Comparison of ENCODE assay signal across 8 mouse cellular contexts in the genomic region with DNA sequence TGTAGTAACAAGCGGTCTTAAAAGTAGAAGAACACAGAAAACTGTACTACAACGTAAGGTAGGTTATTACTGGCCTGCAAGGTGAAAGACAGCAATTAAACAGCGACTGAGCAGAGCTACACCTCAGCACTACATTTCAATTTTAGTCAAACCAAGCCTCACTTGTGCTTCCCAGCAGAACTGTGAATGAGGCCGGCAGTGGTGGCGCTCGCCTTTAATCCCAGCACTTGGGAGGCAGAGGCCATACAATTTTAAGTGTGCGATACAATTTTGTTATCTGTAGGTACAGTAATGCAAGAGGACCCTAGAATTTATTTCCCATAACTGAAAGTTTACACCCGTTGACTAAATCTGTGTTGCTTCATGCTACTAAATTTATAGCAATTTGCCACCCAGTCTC. TPM values are rescaled to one million over a fixed set of nuclear protein-coding genes. Genes with fewer than 3 reads are reported as not detected.
DNase-seq lines count a peak whose midpoint lies in the region; ATAC-seq and TF ChIP-seq lines count a peak whose summit lies in the region.

No protein-coding gene starts in this region.

- H3K9me3 ChIP-seq in lung, embryonic 15.5 days = no peaks in the 10 kb centered on the region
- H3K9me3 ChIP-seq in forebrain, embryonic 11.5 days (ENCODE audit: control insufficient read depth, low read length) = no peaks in the 10 kb centered on the region
- no peaks in the 10 kb centered on the region for H3K9me3 ChIP-seq in limb, embryonic 13.5 days

- peak overlapping the region; percentile 64 for H3K4me3 ChIP-seq in lung, embryonic 15.5 days
- H3K4me3 ChIP-seq in forebrain, embryonic 11.5 days (ENCODE audit: low read depth, low read length) = peak overlapping the region; percentile 89
- peak overlapping the region; percentile 82 for H3K4me3 ChIP-seq in limb, embryonic 13.5 days
- H3K4me3 ChIP-seq in small intestine, adult 2 months (ENCODE audit: low read depth, low read length) = peak overlapping the region; percentile 32

- peak overlapping the region; percentile 94 for H3K27ac ChIP-seq in lung, embryonic 15.5 days
- H3K27ac ChIP-seq in forebrain, embryonic 11.5 days (ENCODE audit: low read depth, low read length) = peak overlapping the region; percentile 58; the same call in 1 of the 2 replicates
- H3K27ac ChIP-seq in limb, embryonic 13.5 days = peak overlapping the region; percentile 95
- no peak overlapping the region for H3K27ac ChIP-seq in small intestine, adult 2 months (ENCODE audit: insufficient read depth, low read depth, low read length)

- H3K9ac ChIP-seq in lung, embryonic 15.5 days = peak overlapping the region; percentile 56
- H3K9ac ChIP-seq in forebrain, embryonic 11.5 days (ENCODE audit: low read length) = peak overlapping the region; percentile 68
- H3K9ac ChIP-seq in limb, embryonic 13.5 days = peak overlapping the region; percentile 75

- TF ChIP-seq POLR2A in small intestine, adult 2 months (IDR thresholded peaks at IDR 0.05; ENCODE audit: low read depth, low read length) = no peak

- DNase-seq in lung, postnatal 25 days (ENCODE audit: low spot score) = no peak
- no peak for DNase-seq in forebrain, embryonic 11.5 days (ENCODE audit: low spot score)
- DNase-seq in thymus, postnatal 25 days = no peak
- no peak for DNase-seq in urinary bladder, postnatal 36 days (ENCODE audit: low spot score in 2 of 2)
- no peak for DNase-seq in urinary bladder, postnatal 4 days (ENCODE audit: low spot score in 2 of 2)

- ATAC-seq in lung, embryonic 15.5 days (ENCODE audit: borderline replicate concordance, extremely low read depth, low FRiP score, low TSS enrichment) = no peak
- no peak for ATAC-seq in forebrain, embryonic 11.5 days (replicated peaks; ENCODE audit: low FRiP score)
- ATAC-seq in limb, embryonic 13.5 days (ENCODE audit: low FRiP score, low read depth) = no peak

- WGBS in lung, embryonic 15.5 days = 57% methylated on average over 8 of the region's 8 CpGs
- WGBS in forebrain, embryonic 11.5 days = 68% methylated on average over 8 of the region's 8 CpGs
- WGBS in limb, embryonic 13.5 days = 57% methylated on average over 8 of the region's 8 CpGs
- 32% methylated on average over 8 of the region's 8 CpGs for WGBS in small intestine, adult 2 months

- H3K27me3 ChIP-seq in lung, embryonic 15.5 days = no peaks in the 10 kb centered on the region
- no peaks in the 10 kb centered on the region for H3K27me3 ChIP-seq in forebrain, embryonic 11.5 days (ENCODE audit: control insufficient read depth, insufficient read depth, low read length)
- no peaks in the 10 kb centered on the region for H3K27me3 ChIP-seq in limb, embryonic 13.5 days
- no peaks in the 10 kb centered on the region for H3K27me3 ChIP-seq in small intestine, adult 2 months (ENCODE audit: control insufficient read depth, insufficient read depth, low read length)

- H3K36me3 ChIP-seq in lung, embryonic 15.5 days = peaks cover 26% of the 10 kb centered on the region
- H3K36me3 ChIP-seq in forebrain, embryonic 11.5 days (ENCODE audit: control insufficient read depth, insufficient read depth, low read length) = peaks cover 15% of the 10 kb centered on the region
- peaks cover 28% of the 10 kb centered on the region for H3K36me3 ChIP-seq in limb, embryonic 13.5 days
- H3K36me3 ChIP-seq in small intestine, adult 2 months (ENCODE audit: control insufficient read depth, insufficient read depth, low read length) = peaks cover 25% of the 10 kb centered on the region

- H3K4me1 ChIP-seq in lung, embryonic 15.5 days = peaks cover 18% of the 10 kb centered on the region
- H3K4me1 ChIP-seq in forebrain, embryonic 11.5 days (replicated peaks; ENCODE audit: control insufficient read depth, insufficient read depth, low read length) = peaks cover 5% of the 10 kb centered on the region; the same call in 1 of the 2 replicates
- H3K4me1 ChIP-seq in limb, embryonic 13.5 days = peaks cover 21% of the 10 kb centered on the region
- peaks cover 4% of the 10 kb centered on the region; the same call in 1 of the 2 replicates for H3K4me1 ChIP-seq in small intestine, adult 2 months (ENCODE audit: control insufficient read depth, insufficient read depth, insufficient read length, low read length)

- no peak for TF ChIP-seq CTCF in small intestine, adult 2 months (IDR thresholded peaks at IDR 0.05; ENCODE audit: extremely low read depth, insufficient read length, insufficient replicate concordance, low read depth, low read length)

- H3K4me2 ChIP-seq in lung, embryonic 15.5 days = peak overlapping the region; percentile 59
- peak overlapping the region; percentile 57 for H3K4me2 ChIP-seq in forebrain, embryonic 11.5 days (ENCODE audit: low read depth, low read length, severe bottlenecking)
- H3K4me2 ChIP-seq in limb, embryonic 13.5 days (replicated peaks) = peak overlapping the region; percentile 86

RNA-seq across cellular contexts. Expression of a gene that starts 1.3 kb away (rescaled TPM):
- 469 and 494 TPM in 2 replicates for polyA plus RNA-seq in lung, embryonic 15.5 days (2015; fragmentation: Nextera tagmentation; extraction: Ambion mirVana)
- 418 and 471 TPM in 2 replicates for polyA plus RNA-seq in forebrain, embryonic 11.5 days (2014; fragmentation: Nextera tagmentation; extraction: Ambion mirVana)
- 562 and 563 TPM in 2 replicates for polyA plus RNA-seq in limb, embryonic 13.5 days (2015; fragmentation: Nextera tagmentation; extraction: Ambion mirVana)
- polyA plus RNA-seq in small intestine, adult 2 months (2012; rRNA removed) = 410 and 563 TPM in 2 replicates

RNA-seq across cellular contexts. Expression of a gene that starts 6.8 kb away (rescaled TPM):
- 1.6 and 2.0 TPM in 2 replicates for polyA plus RNA-seq in lung, embryonic 15.5 days (2015; fragmentation: Nextera tagmentation; extraction: Ambion mirVana)
- polyA plus RNA-seq in forebrain, embryonic 11.5 days (2014; fragmentation: Nextera tagmentation; extraction: Ambion mirVana) = 0.97 and 1.6 TPM in 2 replicates
- polyA plus RNA-seq in limb, embryonic 13.5 days (2015; fragmentation: Nextera tagmentation; extraction: Ambion mirVana) = 0.57 and 0.64 TPM in 2 replicates
- 1.1 and 1.4 TPM in 2 replicates for polyA plus RNA-seq in small intestine, adult 2 months (2012; rRNA removed)

RNA-seq across cellular contexts. Expression of a gene that starts 28.5 kb away (rescaled TPM):
- polyA plus RNA-seq in lung, embryonic 15.5 days (2015; fragmentation: Nextera tagmentation; extraction: Ambion mirVana) = 17.7 and 18.4 TPM in 2 replicates
- 15.7 and 16.3 TPM in 2 replicates for polyA plus RNA-seq in forebrain, embryonic 11.5 days (2014; fragmentation: Nextera tagmentation; extraction: Ambion mirVana)
- polyA plus RNA-seq in limb, embryonic 13.5 days (2015; fragmentation: Nextera tagmentation; extraction: Ambion mirVana) = 15.2 and 16.8 TPM in 2 replicates
- 0.55 and 1.1 TPM in 2 replicates for polyA plus RNA-seq in small intestine, adult 2 months (2012; rRNA removed)

RNA-seq across cellular contexts. Expression of a gene that starts 51.6 kb away (rescaled TPM):
- 0.12 and 0.15 TPM in 2 replicates for polyA plus RNA-seq in lung, embryonic 15.5 days (2015; fragmentation: Nextera tagmentation; extraction: Ambion mirVana)
- polyA plus RNA-seq in forebrain, embryonic 11.5 days (2014; fragmentation: Nextera tagmentation; extraction: Ambion mirVana) = not detected in 2 replicates
- 0.09 TPM in 1 of 2 replicates, not detected in the other for polyA plus RNA-seq in limb, embryonic 13.5 days (2015; fragmentation: Nextera tagmentation; extraction: Ambion mirVana)
- polyA plus RNA-seq in small intestine, adult 2 months (2012; rRNA removed) = 0.08 and 0.66 TPM in 2 replicates

Comparison
In these comparisons a context has a peak if more than half of its experiments do, and no peak if none do; other contexts are left out.
1. H3K4me3 ChIP-seq: peak in every context shown above with its lines; median percentile 89 in forebrain, embryonic 11.5 days; 82 in limb, embryonic 13.5 days; 64 in lung, embryonic 15.5 days; 32 in small intestine, adult 2 months.